In the genomic region with DNA sequence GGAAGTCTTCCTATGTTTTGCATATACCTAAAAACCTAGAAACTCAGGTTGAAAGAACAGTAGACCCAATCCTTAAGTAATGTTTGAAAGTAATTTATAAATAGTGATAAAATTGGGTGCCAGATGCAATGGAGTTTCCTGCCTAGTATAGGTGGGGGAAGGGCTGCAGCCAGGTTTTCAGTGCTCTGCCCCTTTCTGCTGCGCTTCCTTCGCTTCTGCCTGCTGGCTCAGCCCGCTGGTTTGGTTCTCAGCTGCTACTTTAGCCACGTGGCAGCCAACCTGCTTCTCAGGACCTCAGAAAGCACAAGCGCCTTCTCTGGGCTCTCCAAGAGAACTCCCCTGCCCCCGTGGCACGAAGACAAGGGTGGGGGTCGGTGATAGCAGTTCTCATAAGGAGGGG, we compare ENCODE assay signal across 20 mouse cellular contexts.
A peak's percentile ranks its signal among the peaks of the same experiment; 100 is the strongest.
DNase-seq lines count a peak whose midpoint lies in the region; ATAC-seq and TF ChIP-seq lines count a peak whose summit lies in the region.
"Had no signal": no experiment of that assay in that cellular context is flagged by ENCODE, and none has a peak within 500 bp of the region (broad histone marks: within the 10 kb centered on the region; RNA-seq: fewer than 3 reads in every experiment).

No protein-coding gene starts in this region.

- H3K4me1 ChIP-seq in hindbrain, embryonic 10.5 days (replicated peaks) = peaks cover 48% of the 10 kb centered on the region
- H3K4me1 ChIP-seq in hindbrain, embryonic 12.5 days = peaks cover 47% of the 10 kb centered on the region
- peaks cover 2% of the 10 kb centered on the region for H3K4me1 ChIP-seq in stomach, postnatal 0 days (replicated peaks; ENCODE audit: control insufficient read depth, insufficient read depth)
- H3K4me1 ChIP-seq: liver, embryonic 15.5 days had no signal

- no peak for ATAC-seq in hindbrain, embryonic 12.5 days (ENCODE audit: low FRiP score)
- ATAC-seq in stomach, postnatal 0 days (ENCODE audit: low FRiP score, low TSS enrichment) = no peak
- ATAC-seq: hindbrain, embryonic 16.5 days; intestine, embryonic 15.5 days had no signal

- no peaks in the 10 kb centered on the region for H3K36me3 ChIP-seq in hindbrain, embryonic 10.5 days
- no peaks in the 10 kb centered on the region for H3K36me3 ChIP-seq in hindbrain, embryonic 12.5 days
- H3K36me3 ChIP-seq in stomach, postnatal 0 days (ENCODE audit: control insufficient read depth, insufficient read depth, low read length) = no peaks in the 10 kb centered on the region
- H3K36me3 ChIP-seq: intestine, embryonic 15.5 days; liver, embryonic 15.5 days; midbrain, embryonic 12.5 days had no signal

- WGBS in hindbrain, embryonic 10.5 days = 41% methylated on average over 8 of the region's 8 CpGs
- 47% methylated on average over 8 of the region's 8 CpGs for WGBS in hindbrain, embryonic 12.5 days
- WGBS in stomach, postnatal 0 days = 67% methylated on average over 8 of the region's 8 CpGs

- peak overlapping the region; percentile 62; the same call in 1 of the 2 replicates for H3K27ac ChIP-seq in hindbrain, embryonic 10.5 days
- no peak overlapping the region for H3K27ac ChIP-seq in hindbrain, embryonic 12.5 days
- H3K27ac ChIP-seq in stomach, postnatal 0 days (replicated peaks) = peak overlapping the region; percentile 24; the same call in 1 of the 2 replicates
- H3K27ac ChIP-seq: intestine, embryonic 15.5 days; liver, embryonic 15.5 days; midbrain, embryonic 12.5 days had no signal

- no peak overlapping the region for H3K9ac ChIP-seq in hindbrain, embryonic 12.5 days
- no peak overlapping the region for H3K9ac ChIP-seq in stomach, postnatal 0 days (ENCODE audit: low read length)
- H3K9ac ChIP-seq: intestine, embryonic 15.5 days; liver, embryonic 15.5 days; midbrain, embryonic 12.5 days had no signal

- H3K9me3 ChIP-seq in hindbrain, embryonic 10.5 days = no peaks in the 10 kb centered on the region
- peaks cover 7% of the 10 kb centered on the region; the same call in 1 of the 2 replicates for H3K9me3 ChIP-seq in hindbrain, embryonic 12.5 days (replicated peaks)
- no peaks in the 10 kb centered on the region for H3K9me3 ChIP-seq in stomach, postnatal 0 days (ENCODE audit: control insufficient read depth, low read length)
- H3K9me3 ChIP-seq: intestine, embryonic 15.5 days; liver, embryonic 15.5 days; midbrain, embryonic 12.5 days had no signal

- H3K4me2 ChIP-seq in hindbrain, embryonic 12.5 days (replicated peaks) = no peak overlapping the region
- H3K4me2 ChIP-seq in stomach, postnatal 0 days (replicated peaks; ENCODE audit: low read depth) = no peak overlapping the region
- H3K4me2 ChIP-seq: intestine, embryonic 15.5 days; liver, embryonic 15.5 days; midbrain, embryonic 12.5 days had no signal

- TF ChIP-seq CTCF in stomach, postnatal 0 days (IDR thresholded peaks at IDR 0.05; ENCODE audit: low read depth) = no peak

- peaks cover 3% of the 10 kb centered on the region; the same call in 1 of the 2 replicates for H3K27me3 ChIP-seq in hindbrain, embryonic 10.5 days (ENCODE audit: insufficient read depth, poor library complexity, severe bottlenecking)
- H3K27me3 ChIP-seq in hindbrain, embryonic 12.5 days = no peaks in the 10 kb centered on the region
- H3K27me3 ChIP-seq in stomach, postnatal 0 days (ENCODE audit: control insufficient read depth, insufficient read depth, low read length) = no peaks in the 10 kb centered on the region
- H3K27me3 ChIP-seq: intestine, embryonic 15.5 days; liver, embryonic 15.5 days; midbrain, embryonic 12.5 days had no signal

- H3K4me3 ChIP-seq in hindbrain, embryonic 10.5 days = no peak overlapping the region
- no peak overlapping the region for H3K4me3 ChIP-seq in hindbrain, embryonic 12.5 days
- H3K4me3 ChIP-seq in stomach, postnatal 0 days (ENCODE audit: low read depth, low read length) = no peak overlapping the region
- H3K4me3 ChIP-seq: intestine, embryonic 15.5 days; liver, embryonic 15.5 days; midbrain, embryonic 12.5 days had no signal

- DNase-seq in cerebellum, postnatal 10 days = peak; percentile 13 to 14
- no peak for DNase-seq in cerebellum, postnatal 36 days
- no peak for DNase-seq in hindbrain, embryonic 10.5 days (ENCODE audit: low spot score)
- peak; percentile 19 for DNase-seq in thymus, postnatal 14 days
- no peak for DNase-seq in thymus, postnatal 10 days (ENCODE audit: low spot score in 2 of 2)
- no peak for DNase-seq in stomach, postnatal 0 days (ENCODE audit: low spot score)
- no peak for DNase-seq in left cerebral cortex, adult 9 months (ENCODE audit: low spot score in 2 of 2)
- DNase-seq: adrenal gland, postnatal 14 days; cerebellum, adult 2 months; gastrocnemius, postnatal 36 days; heart, postnatal 4 days; kidney, adult 8-10 months; kidney, postnatal 36 days; liver; lung, postnatal 10 days had no signal

- TF ChIP-seq EP300 in stomach, postnatal 0 days (optimal IDR thresholded peaks at IDR 0.05) = no peak

Comparison
In these comparisons a context has a peak if more than half of its experiments do, and no peak if none do; other contexts are left out.
1. DNase-seq: peak in cerebellum, postnatal 10 days (2 of 2) and thymus, postnatal 14 days (single experiment); none in cerebellum, postnatal 36 days (0 of 2), hindbrain, embryonic 10.5 days (single experiment), thymus, postnatal 10 days (0 of 2), stomach, postnatal 0 days (single experiment) and left cerebral cortex, adult 9 months (0 of 2).